Mouse (Mus musculus) heart, adult 2 months (tissue): ENCODE data around the gene Ndufc1.

ENCODE experiments used
- CTCF ChIP-seq: fragments of 200-600 bp; IDR thresholded peaks from 2 replicates; pipeline ENCODE4 v1.8.1; 2022; ENCODE audit warnings: antibody characterized with exemption, mild to moderate bottlenecking, moderate library complexity
- EP300 ChIP-seq: fragments of 200-500 bp; IDR thresholded peaks from 2 replicates; pipeline ENCODE4 v1.6.1; 2011; ENCODE audit warnings: low read depth, low read length, control low read depth; ENCODE audit not compliant: insufficient read depth
- POLR2A ChIP-seq: fragments of 200-500 bp; IDR thresholded peaks from 2 replicates; pipeline ENCODE4 v1.6.1; 2011; ENCODE audit warnings: mild to moderate bottlenecking, low read depth, low read length, control low read depth; ENCODE audit not compliant: insufficient read depth

GRCm38 (mm10) chr3:51416073-51416363 is 7.2 kb upstream of the Ndufc1 start:
- TF ChIP-seq POLR2A, result no peak
- TF ChIP-seq EP300, result no peak
- peak; percentile 21; the same call in 1 of the 2 replicates for TF ChIP-seq CTCF
